Mouse (Mus musculus) CH12.LX (cell line): ENCODE data around the gene Cdk14.

Source experiments
- CTCF ChIP-seq, 2 experiments: IDR thresholded peaks in 1 of 2; conservative IDR thresholded peaks in 1 of 2; 2 replicates each; pipeline ENCODE4 v1.5.1; 2011 to 2012; ENCODE audit warnings: low read depth in 2 of 2, low read length in 2 of 2, improper control_type of control experiment in 1 of 2, inconsistent platforms in 1 of 2, mild to moderate bottlenecking in 1 of 2, moderate library complexity in 1 of 2
- EP300 ChIP-seq: IDR thresholded peaks from 2 replicates; pipeline ENCODE4 v1.6.1; 2011; ENCODE audit warnings: low read length, improper control_type of control experiment
- MAFK ChIP-seq: IDR thresholded peaks from 2 replicates; pipeline ENCODE4 v1.6.1; 2011; ENCODE audit warnings: low read length, improper control_type of control experiment; ENCODE audit not compliant: insufficient replicate concordance
- SMC3 ChIP-seq: IDR thresholded peaks from 2 replicates; pipeline ENCODE4 v1.6.1; 2011; ENCODE audit warnings: low read depth, low read length, improper control_type of control experiment

- TF ChIP-seq EP300 (no peak), CTCF (conservative IDR thresholded peaks at IDR 0.05 in 1 of 2, IDR thresholded peaks at IDR 0.05 in 1 of 2; ENCODE audit: low read depth in 2 of 2, low read length in 2 of 2) (0 out of 4 replicates have a peak, but pooled peaks of 1 of the 2 experiments have one; percentile 3), SMC3 (no peak), MAFK (no peak)
These were observed 464.1 kb downstream of the Cdk14 start for GRCm38 (mm10) chr5:4955993-4956392.
